Mouse (Mus musculus) megakaryocyte, embryonic 14.5 days (primary cell): ENCODE measurements around the gene Myo1d.

Source experiments
- FLI1 ChIP-seq: IDR thresholded peaks from 2 replicates; pipeline ENCODE4 v1.6.1; 2012; ENCODE audit warnings: low read length, inconsistent platforms, mixed read lengths
- GATA1 ChIP-seq: IDR thresholded peaks from 3 replicates; pipeline ENCODE4 v1.6.1; 2012; ENCODE audit warnings: mixed read lengths, low read length, inconsistent platforms, borderline replicate concordance

- TF ChIP-seq GATA1 (no peak), FLI1 (no peak)
Observed at GRCm38 (mm10) chr11:80759023-80759422, 20.8 kb downstream of the Myo1d start.
